Mouse (Mus musculus) right cerebral cortex, postnatal 10 days (tissue): ENCODE measurements around the gene Pex7.

Experiments
- DNase-seq, 2 experiments: peaks; one replicate each; pipeline ENCODE4 v3.0.0; 2021; ENCODE audit warnings: low spot score in 2 of 2

Pex7 gene

DNA sequence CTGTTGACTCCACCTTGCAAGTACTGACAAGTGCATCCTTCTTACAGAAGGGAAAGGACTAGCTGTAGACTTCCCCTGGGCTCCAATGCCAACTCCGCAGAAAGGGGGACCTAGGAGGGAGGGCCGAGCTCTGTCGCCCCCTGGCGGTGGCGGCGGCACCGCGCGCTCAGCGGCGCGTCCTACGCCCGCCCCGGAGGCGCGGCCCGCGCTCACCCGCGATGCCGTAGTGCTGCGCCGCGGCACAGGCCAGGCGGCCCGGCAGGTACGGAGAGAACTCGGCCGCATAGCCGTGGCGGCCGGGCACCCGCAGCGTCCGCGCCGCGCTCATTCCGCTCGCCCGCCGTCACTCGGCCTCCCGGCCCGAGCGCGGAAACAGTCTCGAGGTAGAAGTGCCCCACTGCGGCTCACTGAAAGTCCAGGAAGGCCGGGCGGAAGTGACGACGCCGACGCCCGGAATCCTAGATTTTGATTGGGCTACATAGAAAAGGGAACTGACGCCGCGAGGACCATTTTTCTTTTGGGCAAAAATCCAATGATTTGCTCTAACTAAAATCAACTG lies at the start of gene Pex7:
TSS of gene Pex7 (minus strand) at position 444 of the 559 bp plus-strand sequence.
- DNase-seq: peak; percentile 95 to 96

DNA sequence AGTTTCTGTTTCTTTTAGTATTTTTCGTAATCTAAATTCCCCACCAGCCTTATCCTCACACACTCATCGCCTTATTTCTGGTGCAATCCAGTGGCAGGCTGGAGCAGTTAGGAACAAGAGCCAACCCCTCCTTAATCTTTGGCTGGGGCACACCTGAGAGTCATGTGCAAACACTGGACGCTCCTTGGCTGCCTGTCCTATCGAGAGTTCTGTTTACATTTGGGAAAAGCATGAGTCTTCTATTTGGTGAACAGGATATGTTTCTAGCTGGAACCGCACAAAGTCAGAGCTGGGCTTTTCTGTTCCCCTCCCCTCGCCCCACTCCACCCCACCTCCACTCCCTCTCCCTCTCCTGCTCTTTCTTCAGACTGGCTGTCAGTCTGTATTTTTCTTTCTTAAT lies 49.3 kb upstream of the Pex7 start:
- DNase-seq: no peak

DNA sequence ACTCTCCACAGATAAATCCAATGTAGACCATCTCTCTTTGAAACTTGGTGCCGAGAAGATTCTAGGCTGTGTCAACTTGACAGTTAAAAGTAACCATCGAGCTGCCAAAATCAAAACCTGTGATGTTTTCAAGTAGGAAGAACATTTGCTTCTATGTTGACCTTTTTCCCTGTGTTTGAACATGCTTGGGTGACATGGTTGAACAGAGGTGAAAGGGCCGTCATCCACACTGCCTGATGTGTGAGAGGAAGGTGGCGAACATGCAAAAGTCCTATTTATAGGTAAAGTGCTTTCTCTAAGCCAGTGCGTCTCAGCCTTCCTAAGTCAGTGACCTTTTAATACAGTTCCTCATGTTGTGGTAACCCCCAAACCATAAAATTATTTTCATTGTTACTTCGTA lies 48.3 kb upstream of the Pex7 start:
- no peak for DNase-seq

DNA sequence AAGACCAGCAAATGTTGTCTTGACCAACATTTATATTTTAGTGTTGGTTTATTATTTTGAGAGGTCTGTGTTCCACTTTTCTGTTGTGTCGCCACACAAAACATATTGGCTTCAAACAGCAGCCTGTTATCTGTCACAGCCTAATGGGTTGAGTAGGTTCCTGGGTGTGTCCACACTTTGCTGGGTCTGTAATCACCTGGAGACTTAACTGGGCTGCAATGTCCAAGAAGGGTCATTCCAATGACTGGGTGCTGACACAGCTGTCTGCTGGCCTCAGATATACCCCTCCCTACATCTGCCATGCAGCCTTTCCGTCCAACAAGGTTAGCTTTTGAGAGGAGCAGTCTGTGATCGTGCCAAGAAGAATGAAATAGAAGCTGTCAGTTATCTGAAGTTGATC lies 47.1 kb upstream of the Pex7 start:
- no peak for DNase-seq

- DNase-seq: no peak
These were observed 45.7 kb upstream of the Pex7 start for GRCm38 (mm10) chr10:19953032-19953761.

DNA sequence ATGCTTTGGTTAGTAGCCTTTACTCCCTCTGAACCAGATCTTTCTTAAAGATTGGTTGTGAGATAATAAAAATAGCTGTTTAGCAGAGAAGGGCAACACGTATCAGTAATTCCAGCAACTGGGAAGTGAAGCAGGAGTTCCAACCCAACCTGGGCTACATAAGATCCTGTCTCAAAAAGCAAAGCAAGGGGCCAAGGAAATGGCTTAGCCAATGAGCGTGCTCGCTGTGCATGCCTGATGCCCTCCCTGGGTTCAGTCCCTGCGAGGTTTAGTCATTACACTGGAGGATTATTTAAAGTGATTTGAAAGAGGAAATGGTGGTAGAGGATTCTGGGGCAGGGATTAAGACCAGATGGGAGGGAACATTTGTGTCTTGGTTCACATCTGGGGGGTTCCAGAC lies 41.6 kb upstream of the Pex7 start:
- DNase-seq: no peak

DNA sequence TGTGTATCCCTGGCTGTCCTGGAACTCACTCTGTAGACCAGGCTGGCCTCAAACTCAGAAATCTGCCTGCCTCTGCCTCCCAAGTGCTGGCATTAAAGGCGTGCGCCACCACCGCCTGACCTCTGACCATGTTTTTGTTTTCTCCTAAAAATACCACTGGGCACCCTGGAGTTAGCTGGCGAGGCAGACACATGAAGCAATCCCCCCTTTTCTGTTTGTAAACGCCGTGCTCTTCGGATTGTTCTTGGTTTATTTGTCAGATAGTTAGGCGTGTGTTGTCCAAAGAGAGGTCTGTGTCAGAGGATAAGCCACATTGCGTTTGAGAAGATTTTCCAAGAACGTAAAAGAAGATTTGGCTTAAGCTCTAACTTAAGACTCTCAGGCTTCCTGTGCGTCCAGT lies 40.9 kb upstream of the Pex7 start:
- no peak for DNase-seq

- DNase-seq: no peak
These were observed 40.4 kb upstream of the Pex7 start for GRCm38 (mm10) chr10:19947901-19948300.

- peak in 1 of 2 experiments; percentile 4 for DNase-seq
These were observed 40.0 kb upstream of the Pex7 start for GRCm38 (mm10) chr10:19947441-19947840.

DNA sequence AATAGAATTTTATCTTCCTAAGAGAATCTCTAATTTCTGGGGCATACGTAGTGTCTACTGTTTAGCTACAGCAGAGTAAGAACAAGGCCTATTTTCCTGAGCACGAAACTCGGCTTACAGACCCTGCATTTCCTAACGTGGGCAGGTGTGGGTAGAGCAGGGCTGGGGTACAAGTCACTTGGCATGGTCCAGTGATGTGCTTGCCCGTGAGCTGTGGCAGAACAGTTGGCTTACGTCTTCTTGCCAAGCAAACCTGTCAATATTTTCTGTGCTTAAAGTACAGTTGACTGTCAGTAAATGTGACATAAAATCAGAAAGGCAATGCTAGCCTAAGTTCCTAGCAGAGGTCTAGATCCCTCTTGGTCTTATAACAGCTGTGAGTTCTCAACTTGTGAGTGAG lies 39.2 kb upstream of the Pex7 start:
- DNase-seq: peak in 1 of 2 experiments; percentile 9

GRCm38 (mm10) chr10:19945651-19946050 lies 38.2 kb upstream of the Pex7 start:
- peak in 1 of 2 experiments; percentile 2 for DNase-seq

DNA sequence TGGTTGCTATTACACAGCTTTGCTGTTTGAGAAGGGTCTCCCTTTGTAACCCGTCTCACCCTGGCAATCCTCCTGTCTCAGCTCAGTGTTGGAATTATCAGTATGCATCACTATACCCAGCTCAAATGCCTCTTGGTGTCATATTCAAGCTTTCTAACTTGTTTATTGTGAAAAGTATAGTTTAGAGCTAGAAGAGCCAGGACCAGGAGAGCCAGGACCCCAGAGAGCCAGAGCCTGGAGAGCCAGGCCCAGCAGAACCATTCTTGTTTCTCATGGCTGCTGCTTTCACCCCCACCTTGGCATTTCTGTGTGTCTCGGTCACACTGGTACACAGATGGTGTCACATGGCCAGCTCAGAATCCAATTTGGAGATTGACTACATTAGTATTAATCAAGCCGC lies 35.1 kb upstream of the Pex7 start:
- no peak for DNase-seq

DNA sequence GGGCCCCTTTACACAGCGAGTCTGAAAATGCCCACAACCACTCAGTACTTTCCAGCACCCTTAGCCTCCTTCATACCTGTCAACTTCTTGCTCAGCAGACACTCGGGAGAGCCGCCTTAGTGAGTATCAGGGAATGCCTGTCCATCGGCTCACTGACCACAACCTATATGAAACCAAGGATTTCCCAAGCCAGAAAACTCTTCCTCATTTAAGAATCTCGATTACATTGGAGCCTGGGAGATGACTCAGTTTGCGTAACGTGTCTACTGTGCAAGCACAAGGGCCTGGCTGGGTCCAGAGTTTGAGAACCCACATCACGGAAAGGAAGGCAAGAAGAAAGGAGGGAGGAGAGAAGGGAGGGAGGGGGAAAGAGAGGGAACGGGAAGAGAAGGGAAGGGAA lies 34.4 kb upstream of the Pex7 start:
- no peak for DNase-seq

DNA sequence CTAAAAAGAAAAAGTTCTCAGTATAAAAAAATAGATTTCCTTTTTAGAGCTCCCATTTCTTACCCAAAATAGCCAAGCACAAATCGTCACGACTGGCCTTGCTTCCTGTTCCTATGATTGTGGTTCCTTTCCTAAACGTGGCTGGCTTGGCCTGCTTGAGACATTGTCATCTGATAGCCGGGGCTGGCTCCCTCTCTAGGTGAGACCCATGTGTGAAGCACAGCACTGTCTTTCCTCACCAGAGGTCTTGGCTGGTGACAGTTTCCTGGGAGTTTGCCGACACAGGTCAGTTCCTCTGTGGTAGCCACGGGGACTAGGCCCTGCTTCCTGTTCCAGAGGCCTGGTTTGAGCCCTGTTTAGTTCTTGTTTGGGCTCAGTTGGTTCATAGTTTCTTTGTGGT lies 33.6 kb upstream of the Pex7 start:
- peak; percentile 58 to 64 for DNase-seq

- DNase-seq: no peak
These were observed 33.1 kb upstream of the Pex7 start for GRCm38 (mm10) chr10:19940626-19941025.

- DNase-seq: no peak
These were observed 32.6 kb upstream of the Pex7 start for GRCm38 (mm10) chr10:19940127-19940526.

GRCm38 (mm10) chr10:19939282-19939705 lies 31.8 kb upstream of the Pex7 start:
- DNase-seq: peak in 1 of 2 experiments; percentile 31

- DNase-seq: no peak
These were observed 31.2 kb upstream of the Pex7 start for GRCm38 (mm10) chr10:19938738-19939137.

- DNase-seq: no peak
These were observed 29.6 kb upstream of the Pex7 start for GRCm38 (mm10) chr10:19936961-19937708.

DNA sequence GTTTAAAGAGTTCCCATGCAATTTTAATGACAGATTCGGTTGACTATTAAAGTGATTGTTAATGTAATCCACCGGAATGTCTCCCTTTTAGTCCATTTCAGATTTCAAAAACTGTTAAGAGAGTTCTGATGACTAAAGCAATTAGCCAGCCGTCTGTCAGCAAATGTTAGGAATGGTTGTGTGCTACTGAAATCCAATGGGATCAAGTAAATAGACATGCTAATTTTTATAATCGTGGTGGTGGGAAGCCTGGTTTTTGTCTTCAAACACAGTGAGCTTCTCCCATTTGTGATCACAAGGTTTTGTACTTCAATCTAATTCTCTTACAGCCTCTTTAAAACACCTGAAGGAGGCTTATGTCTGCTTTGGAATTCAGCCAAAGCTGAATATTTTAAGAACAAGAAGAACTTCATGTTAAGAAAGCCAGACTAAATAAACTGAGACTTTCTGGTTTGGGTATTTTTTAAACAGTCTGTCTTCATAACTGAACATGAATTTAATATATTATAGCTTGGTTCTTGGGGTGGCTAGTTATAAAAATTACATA lies 28.4 kb upstream of the Pex7 start:
- peak in 1 of 2 experiments; percentile 14 for DNase-seq

GRCm38 (mm10) chr10:19935295-19935623 lies 27.8 kb upstream of the Pex7 start:
- no peak for DNase-seq

- DNase-seq: peak; percentile 58 to 62
These were observed 27.1 kb upstream of the Pex7 start, which contains the start of gene Map3k5 for GRCm38 (mm10) chr10:19934384-19935294. Gene Map3k5 (plus strand): TSS chr10:19934472.
